Mouse (Mus musculus) liver (tissue): ENCODE results near the gene Sel1l2.

ENCODE experiments used
- DNase-seq: peaks from one replicate; pipeline ENCODE4 v3.0.0-alpha.2; 2020; ENCODE audit warnings: mixed read lengths

Sel1l2 gene

DNA sequence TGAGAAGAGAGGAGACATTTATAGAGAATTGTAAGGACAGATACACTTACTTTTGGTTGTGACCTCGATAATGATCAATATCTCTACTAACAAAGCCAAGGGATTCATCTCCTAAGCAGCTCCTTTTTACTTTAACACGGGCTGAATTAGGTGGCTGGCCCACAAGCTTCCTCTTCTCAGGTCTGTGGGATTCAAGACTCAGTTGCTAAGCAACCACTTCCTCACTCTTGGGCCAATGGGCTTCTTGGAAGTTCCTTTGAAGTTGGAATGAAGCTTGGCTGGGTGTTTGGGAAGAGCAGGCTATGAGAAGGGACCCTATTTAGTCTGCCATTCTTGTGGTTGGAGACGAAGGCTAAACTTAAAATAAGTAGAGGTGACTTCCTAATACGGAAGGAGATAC is at the start of gene Sel1l2:
Gene Sel1l2, minus strand, starts transcription at position 182 of the 400 bp plus-strand sequence.
- no peak for DNase-seq

DNA sequence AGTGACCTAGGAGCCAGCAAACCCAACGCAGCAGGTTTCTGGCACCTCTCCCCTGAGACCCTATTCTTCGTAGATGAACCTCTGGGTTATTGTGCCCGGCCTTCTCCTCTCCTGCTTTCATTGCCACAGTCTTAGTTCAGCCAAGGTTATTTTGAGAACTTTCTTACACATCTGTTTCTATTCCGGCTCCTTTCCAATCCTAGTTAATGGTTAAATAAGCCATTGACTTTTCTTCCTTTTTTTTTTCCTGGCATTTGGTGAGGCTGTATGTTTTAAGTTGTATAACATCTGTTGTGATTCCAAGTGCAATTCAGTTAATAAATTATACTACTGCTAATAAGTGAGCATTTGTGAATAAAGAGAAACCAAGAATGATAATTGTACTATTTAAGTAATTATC is 49.6 kb upstream of the Sel1l2 start:
- DNase-seq = no peak

DNA sequence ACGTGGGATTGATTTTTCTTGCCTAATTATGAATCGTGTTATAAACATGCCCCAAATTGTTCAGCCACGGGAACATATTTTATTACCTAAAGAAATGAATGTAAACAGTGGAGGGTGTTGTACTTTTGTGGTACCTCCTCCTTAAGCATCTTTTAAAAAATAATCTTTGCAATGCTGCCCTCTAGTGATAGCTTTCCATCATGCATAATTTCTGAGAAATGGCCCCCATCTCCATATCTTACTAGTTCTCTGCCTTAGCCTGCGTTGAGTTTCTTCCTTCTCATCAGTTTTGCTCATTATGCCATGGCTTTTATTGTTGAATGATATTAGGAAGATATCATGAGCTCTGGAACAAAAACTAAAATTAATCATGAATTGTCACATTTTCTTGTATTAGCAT is 37.8 kb upstream of the Sel1l2 start:
- no peak for DNase-seq

DNA sequence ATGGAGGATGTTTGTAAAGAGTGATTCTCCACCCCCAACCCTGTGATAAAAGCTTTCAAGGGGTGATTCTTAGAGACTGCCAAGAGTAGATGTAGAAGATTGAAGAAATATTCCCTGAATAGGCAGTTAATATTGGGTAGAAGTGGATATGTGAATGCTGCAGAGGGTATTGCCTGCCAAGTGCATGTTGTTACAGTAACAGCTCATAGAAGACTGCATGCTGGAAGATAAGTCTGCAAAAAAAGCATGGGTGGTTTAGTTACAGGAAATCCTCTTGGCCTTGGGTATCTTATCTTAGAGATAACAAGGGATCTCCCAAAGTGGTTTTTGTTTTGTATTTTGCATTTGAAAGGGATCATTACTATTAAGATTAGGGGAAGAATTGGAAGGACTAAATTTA is 36.3 kb upstream of the Sel1l2 start:
- DNase-seq = no peak

DNA sequence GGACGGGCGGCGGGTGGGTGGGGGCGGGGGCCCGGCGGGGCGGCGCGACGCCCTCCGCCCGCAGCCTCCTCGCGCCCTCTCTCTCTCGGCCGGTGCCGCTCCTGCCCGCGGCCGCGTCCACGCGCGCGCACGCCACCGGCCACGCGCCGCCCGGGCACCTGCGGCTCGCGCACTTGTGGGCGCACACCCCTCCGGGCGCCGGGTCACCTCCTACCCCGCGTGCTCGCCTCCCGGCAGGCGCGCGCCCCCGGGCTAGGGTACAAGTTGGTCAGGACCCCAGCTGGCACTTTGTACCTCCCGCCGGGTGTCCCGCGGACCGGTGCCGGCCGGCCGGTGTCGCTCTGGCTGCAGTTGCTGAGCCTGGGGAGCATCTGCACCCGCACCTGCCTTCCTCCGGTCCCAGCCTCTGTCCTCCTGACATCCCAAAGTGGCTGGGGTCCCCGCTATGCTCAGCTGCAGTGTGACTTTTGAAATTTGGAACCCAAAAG is 6.3 kb upstream of the Sel1l2 start:
- peak; percentile 35 for DNase-seq

DNA sequence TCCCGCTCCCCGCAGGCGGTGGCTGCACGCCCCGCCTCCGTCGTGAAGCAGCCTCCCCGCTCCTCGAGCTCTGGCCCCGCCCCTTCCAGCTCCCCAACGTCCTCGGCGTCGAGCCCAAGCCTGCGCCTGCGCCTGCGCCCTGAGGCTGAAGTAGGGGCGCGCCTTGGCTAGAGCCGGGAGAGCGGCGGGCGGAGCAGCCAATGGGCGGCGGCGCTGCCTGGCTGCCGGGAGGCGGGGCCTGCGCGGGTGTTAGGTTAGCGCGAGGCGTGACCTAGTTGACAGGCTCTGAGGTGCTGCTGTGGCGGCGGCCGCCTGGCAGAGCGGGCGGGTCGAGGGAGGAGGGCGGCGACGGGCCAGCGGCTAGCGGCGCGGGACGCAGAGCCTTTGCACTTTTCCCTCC is 5.7 kb upstream of the Sel1l2 start, which contains the start of gene Macrod2:
Gene Macrod2, plus strand, starts transcription at position 131 of the 400 bp plus-strand sequence.
- DNase-seq = peak; percentile 98

DNA sequence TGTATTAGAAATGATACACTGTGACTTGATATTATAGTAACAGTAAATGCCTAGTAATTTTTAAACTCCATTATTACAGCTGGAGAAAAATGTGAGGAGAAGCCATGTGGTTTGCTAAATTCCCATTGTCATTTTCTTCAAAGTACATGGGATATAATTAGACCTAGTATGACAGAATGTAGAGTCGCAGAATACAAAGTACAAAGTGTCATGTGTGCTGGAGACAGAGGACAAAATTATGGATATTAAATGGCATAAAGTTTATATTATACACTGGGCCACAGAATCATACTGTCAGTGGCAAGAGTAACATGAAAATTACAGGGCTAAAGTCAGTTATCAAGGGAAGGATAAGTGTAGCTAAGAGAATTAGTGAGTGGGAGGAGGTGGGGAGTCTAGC is 24.7 kb downstream of the Sel1l2 start:
- DNase-seq = no peak

DNA sequence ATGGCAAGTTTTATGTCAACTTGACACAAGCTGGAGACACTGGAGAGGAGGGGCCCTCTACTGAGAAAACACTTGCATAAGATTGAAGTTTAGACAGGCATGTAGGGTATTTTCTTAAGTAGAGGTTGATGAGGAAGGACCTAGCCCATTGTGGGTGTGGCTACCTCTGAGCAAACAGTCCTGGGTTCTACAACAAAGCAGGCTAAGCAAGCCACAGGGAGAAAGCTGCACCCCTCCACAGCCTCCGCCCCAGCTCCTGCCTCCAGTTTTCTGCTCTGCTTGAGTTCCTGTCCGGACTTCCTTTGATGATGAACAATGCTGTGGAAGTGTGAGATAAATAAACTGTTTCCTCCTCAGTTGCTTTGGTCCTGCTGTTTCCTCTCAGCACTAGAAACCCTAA is 29.6 kb downstream of the Sel1l2 start:
- DNase-seq = peak; percentile 3

DNA sequence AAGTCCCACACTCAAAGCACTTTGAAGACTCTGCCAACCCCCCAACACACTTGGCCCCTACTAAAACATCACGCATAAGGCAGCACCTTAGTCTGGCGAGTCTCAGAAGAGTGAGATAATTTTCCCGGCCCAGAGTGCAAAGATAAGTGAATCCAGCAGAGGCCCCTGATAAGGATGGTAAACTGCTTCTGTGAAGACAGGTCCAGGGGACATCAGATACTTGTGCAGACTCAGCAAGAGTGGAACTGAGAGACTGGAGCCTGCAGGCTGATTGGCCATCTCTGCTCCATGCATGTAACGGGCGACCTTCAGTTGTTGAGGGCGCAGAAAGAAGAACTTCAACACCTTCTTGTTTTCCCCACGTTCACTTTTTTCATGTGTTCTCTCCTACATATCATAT is 47.1 kb downstream of the Sel1l2 start:
- DNase-seq = no peak

DNA sequence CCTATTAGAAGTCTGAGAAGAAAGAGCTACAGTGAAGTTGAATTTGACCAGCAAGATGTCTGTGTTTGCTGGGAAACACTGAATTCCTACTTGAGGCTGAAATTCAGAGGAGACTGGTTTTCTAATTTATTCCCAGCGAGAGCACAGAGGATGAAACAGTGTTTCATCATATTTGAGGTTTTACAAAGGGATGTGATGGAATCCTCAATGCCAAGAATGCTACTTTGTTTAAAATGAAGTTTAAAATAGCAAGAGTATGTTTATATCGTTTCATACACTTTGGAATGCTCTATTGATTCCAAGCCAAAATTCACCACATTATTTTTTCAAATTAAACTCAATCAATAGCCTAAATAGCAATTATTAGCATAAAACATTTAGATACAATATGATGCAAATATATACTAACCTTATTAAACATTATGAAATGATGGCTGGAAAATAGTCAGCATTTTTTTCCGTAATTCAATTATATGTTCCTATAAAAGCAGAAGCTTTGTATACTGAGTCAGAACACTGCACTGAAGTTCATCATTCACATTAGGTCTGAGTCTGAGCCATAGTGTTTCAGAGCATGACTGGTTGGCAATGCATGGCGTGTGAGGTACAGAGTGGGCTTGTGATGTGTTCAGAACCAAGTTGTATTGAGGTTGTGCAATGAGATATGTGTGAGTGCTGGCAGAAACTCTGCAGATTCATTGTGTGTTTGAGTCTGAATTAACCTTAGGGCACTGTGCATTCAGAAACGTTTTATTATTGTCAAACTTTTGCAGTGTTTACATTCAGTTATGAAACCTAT is 58.8 kb downstream of the Sel1l2 start:
- no peak for DNase-seq

DNA sequence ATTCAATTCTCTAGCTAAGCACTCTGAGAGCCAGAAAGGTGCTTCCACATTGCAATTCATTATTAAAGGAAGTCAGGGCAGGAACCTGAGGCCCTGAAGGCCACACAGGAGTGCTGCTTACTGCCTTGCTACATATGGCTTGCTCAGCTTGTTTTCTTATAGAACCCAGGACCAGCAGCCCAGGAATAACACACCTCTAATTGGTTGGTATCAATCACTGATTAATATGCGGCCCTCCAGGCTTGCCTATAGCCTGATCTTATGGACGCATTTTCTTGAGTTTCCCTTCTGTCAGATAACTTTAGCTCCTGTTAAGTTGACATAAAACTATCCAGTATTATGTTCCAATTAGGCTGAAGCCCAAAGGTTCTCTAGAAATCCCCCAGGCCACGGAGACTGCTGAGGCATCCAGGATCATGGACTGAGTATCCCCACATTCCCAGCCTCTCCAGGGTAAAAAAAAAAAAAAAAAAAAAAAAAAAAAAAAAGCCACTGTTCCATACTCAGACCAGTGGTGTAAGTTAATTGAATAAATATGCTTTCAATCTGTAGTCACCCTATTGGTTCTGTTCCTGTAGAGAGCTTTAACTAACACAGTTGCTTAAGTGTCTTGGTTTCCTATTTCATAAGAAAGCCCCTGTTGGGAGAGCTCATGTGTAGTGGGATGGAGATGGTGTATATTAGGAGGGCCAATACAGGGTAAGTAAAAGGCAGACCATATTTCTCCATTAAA is 86.4 kb downstream of the Sel1l2 start:
- no peak for DNase-seq

DNA sequence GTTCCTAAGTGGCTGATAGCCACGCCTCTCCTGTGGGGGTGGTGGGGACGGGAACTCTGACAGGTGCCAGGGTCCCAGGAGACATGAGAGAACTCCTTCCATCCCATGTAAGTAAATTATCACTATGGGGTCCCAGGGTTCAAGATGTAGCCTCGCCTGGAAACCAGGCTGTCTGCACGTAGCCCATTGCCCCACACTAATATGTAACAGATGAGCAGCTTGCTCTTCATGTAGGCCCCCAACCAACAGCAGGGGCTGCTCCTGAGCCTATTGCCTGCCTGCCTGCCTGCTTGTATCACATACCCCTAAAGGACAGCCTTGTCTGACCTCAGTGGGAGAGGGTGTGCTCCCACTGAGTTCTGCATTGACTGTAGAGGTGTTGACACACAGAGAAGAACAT is 92.4 kb downstream of the Sel1l2 start:
- DNase-seq = no peak

DNA sequence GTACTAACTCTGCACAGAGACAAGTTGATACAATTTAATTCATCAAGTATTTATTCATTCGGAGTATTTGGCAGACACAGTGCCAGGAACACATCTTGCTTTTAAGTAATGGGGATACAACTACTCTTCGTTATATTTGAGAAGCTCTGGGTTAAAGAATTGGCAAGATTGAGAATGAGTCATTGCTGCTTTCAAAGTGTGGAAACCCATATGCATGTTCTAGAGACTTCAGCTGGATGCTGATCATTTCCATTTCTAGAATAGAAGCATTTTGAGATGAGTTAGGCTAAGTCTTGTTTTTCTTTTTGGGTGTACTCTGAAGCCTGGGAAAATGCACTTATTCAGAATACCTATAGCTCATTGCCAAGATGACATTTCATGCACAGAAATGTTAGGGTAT is 95.7 kb downstream of the Sel1l2 start:
- no peak for DNase-seq

DNA sequence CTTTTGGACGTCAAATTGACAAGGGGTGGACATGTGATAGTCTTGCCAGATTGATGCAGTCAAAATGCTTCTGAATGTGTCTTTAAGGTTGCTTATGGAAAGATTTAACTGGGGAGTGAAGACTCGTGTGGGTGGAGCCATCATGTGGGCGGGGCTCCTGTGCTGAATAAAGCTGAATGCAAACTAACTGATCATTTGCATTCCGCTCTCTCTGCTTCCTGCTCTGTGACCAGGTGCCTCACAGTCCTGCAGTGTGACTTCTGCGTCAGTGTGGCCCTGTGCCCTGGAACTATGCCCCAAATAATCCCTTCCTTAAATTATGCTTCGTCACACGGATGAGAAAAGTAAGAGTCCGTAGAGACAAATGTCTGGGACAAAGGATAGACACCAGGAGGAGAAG is 108.7 kb downstream of the Sel1l2 start:
- DNase-seq = no peak

DNA sequence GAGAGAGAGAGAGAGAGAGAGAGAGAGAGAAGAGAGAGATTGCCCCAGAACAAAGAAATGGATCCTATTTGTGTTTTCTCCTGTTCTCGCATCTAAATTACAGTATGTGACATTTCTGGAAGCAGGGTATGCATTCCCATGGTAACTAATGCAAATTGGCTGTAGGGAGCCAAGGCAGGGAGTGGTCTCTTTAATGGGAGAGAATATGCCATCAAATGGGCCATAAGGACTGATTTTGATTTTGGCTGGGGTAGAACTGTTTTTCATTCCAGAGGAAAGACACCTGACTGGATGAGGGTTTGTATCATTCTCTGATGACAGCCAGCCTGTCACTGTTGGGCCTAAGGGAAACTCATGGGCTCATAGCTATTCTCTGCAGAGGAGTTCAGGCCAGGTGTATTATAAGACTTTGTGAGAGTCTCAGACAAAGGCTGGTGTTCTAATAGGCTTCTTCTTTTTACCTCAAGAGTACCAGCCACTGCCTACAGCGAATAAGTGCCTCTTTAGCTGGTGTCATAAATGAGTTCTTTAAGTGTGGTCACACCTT is 133.8 kb downstream of the Sel1l2 start:
- DNase-seq = no peak

DNA sequence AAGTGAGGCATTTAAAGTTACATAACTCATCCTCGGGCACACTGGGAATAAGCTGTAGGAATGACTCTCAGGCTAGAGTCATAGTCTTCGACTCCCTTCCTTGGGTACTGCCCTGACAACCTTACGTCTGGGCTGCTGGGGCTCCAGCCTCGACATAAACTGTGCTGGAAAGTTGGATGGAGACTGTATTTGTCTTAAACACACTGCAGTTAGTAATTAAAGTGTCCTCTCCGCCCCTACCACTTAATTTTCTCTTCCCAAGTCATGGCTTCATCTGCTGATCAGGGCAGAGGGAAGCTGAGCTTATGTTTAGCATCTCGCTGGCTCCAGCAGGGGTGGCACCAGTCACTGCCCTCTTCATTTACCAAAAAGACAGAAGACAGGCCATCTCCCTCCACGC is 135.2 kb downstream of the Sel1l2 start:
- DNase-seq = no peak

DNA sequence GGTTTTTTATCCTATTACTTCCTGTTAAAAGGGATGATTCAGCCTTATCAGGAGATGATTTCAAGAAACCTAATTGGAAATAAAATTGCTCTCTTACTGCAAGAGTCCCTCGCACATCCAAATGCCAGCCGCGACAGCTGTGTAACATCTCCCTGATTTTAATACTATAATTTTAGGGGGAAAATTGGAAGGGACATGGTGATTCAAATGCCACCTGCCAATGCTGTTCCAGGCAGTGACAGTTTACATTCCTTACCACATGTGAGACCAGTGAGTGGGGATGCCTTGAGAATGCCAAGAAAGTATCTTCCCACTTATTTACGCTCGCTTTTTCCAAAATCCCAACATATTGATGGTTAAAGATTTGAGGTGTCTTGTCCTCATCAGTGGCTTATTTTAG is 146.4 kb downstream of the Sel1l2 start:
- DNase-seq = no peak

DNA sequence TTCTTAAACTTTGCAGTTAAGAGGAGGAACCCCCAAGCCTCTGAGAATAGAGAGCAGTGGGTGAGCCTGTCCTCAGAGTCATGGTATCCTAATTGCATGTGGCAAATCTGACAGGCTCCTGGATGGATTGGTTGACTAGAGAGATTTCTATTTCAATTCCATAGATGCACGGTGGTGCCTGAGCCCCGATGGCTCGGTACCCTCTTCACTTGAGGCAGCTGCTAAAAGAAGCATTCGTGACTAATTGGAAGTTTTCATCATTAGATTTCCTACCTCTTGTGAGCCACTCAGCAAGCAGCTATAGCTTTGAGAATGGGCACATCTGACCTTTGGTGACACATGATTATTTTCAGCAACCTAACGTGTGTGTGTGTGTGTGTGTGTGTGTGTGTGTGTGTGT is 147.1 kb downstream of the Sel1l2 start:
- no peak for DNase-seq

DNA sequence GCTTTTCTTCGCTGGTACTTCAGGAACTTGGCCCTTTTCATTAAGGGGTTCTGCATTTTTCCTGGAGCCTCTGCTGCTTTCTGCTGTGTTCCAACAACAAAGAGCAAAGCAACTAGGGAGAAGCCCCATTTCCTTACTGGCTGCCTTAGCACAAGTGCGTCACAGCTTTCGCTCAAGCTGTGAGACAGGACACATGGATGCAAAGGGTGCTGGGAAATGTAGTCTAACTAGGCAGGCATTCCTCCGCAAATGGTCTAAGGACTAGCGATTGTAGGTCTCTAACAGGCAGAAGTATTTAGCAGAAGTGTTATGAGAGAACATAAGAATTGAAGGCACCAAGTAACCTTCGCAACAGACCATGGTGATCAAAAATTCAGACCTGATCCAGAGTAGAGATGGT is 152.3 kb downstream of the Sel1l2 start:
- no peak for DNase-seq

DNA sequence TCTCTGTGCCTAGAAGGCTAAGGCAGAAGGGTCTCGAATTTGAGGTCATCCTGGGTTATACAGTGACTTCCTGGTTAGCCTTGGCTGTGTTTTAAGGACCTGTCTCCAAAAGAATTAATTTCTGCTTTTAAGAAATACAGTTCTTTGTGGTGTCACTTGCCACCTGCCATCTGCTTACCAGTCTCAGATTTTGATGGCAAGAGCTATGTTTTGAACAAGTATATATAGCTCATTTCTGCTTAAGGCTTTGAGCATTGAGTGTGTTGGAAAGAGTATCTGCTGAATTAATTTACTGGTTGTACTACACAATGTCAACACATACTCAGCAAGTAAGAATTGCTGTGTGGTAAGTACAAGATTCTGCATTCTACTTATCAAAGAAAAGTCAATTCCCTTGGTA is 159.2 kb downstream of the Sel1l2 start:
- no peak for DNase-seq

DNA sequence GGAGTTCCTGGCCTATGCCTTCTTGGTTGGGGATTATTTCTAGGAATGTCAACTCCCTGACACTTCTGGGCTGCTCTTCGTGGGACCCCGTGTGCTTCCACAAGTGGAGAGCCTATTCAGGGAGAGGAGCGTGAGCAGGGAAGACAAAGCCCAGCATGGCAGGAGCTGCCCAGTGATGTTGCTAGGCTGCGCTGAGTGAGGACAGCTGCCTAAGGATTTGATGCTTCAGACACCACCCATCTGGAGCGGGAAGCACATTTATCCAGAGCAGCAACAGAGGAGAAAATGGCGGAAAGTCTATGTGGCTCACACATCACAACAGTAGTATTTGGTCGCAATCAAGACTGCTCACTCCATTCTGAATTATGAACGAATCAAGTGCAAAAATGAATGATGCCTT is 169.2 kb downstream of the Sel1l2 start:
- DNase-seq = no peak

DNA sequence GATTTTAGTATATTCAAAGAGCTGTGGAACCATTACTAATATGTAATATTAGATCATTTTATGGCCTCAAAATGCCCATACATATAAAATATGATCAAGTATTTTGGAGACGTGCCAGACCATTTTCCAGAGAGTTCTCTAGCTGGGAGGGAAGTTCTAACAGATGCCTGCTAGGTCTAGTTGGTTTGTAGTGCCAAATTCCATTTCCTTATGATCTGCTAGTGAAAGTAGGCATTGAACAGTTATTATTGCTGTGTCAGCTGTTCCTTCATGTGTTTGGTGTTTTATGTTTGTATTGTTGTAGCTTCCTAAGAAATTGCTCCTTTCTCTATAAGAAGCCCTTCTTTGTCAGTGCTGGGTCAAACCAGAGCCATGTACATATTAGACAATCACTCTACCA is 173.5 kb downstream of the Sel1l2 start:
- no peak for DNase-seq

DNA sequence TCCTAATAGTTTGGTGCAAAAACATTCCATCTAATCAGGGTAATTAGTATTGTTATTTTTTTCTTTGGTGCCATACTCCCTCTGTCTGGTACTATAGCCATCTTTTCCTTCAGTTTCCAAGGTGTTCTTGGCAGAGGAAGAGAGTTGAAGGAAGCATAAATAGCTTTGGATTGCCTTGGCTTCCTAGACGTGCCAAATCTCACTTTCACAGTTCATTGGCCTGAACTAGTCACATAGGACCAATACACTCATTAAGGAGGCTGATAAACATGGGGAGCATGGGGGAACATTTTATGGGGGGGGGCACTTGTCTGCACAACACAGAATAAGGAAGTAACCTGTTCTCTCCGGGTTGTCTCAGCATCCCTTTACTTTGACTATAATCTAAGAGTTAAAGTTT is 174.1 kb downstream of the Sel1l2 start:
- no peak for DNase-seq

DNA sequence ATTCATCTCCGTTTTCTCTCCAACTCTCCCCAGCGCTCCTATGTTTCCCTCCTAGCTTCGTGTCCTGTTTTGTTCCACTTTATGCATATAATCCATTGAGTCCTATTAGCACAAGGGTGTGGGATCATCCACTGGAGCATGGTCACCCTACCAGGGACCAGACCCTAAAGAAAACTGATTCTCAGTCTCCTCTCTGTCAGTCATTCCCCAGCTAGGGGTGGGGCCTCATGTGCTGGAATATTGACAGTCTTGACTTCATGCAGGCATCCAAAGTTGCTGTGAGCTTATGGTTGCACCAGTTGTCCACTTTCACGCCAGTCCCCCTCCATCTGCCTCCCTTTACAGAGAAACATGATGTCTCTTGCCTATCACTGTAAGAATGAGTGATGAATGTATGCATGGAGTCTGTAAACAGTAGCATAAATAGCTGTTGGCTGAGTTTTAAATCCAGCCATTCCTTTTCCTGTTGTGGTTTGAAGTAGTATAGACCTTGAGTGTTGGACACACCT is 174.9 kb downstream of the Sel1l2 start:
- no peak for DNase-seq
